Mouse (Mus musculus) myocyte (in vitro differentiated cells): ENCODE measurements at regions not wholly inside any gene's neighbourhood (a gene's known extent, or its start where the extent isn't known, plus 50 kb on each side); places are given as distances from the start of the nearest gene placed in this dataset.

Source experiments
- MAX ChIP-seq: IDR thresholded peaks from one replicate; pipeline ENCODE4 v1.6.1; 2011; ENCODE audit warnings: low read depth, mild to moderate bottlenecking, control low read depth
- POLR2A ChIP-seq: IDR thresholded peaks from one replicate; pipeline ENCODE4 v1.6.1; 2011; ENCODE audit warnings: low read depth, mild to moderate bottlenecking, control low read depth, moderate library complexity; ENCODE audit not compliant: insufficient read length
- REST ChIP-seq: IDR thresholded peaks from one replicate; pipeline ENCODE4 v1.6.1; 2011; ENCODE audit warnings: mild to moderate bottlenecking, control low read depth, moderate library complexity; ENCODE audit not compliant: insufficient read depth, insufficient read length
- TCF12 ChIP-seq: IDR thresholded peaks from one replicate; pipeline ENCODE4 v1.6.1; 2011; ENCODE audit warnings: mild to moderate bottlenecking, control low read depth; ENCODE audit not compliant: poor library complexity, insufficient read depth, severe bottlenecking

DNA sequence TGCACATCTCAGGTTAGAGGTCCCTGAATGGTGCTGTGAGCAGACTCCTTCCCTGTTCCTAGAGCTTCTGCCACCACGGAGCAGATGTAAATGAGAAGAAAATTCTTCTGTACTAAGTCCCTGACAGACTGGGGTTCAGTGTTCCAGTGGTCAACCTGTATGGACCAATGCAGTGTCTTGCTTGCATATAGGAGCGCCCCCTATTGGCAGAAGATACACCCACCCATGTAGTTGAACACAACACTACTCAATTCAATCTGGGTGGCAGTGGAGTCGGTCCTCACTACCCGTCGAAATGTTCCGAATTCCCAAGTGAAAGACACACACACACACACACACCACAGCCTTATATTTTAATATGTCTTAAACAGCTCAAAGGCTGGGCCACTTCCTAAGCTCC, 94.6 kb downstream of the Psmg1 start:
- no peak for TF ChIP-seq POLR2A
- TF ChIP-seq MAX = no peak
- TF ChIP-seq TCF12 = no peak
- no peak for TF ChIP-seq REST
